Mouse (Mus musculus) midbrain, embryonic 12.5 days (tissue): ENCODE data around the gene Tmem206. TPM values are rescaled to one million over a fixed set of nuclear protein-coding genes. Genes with fewer than 3 reads are reported as not detected.
A peak's percentile ranks its signal among the peaks of the same experiment; 100 is the strongest.

Experiments used
- ATAC-seq: fragments of 200-750 bp; cut with Nextera tagmentation; 2 replicates; pipeline ENCODE4 v1.8.0; 2017; ENCODE audit warnings: low read depth, moderate TSS enrichment, moderate library complexity; ENCODE audit not compliant: low FRiP score
- H3K27ac ChIP-seq: fragments of 300-500 bp; sonication (generic); replicated peaks from 2 replicates; pipeline ENCODE4 v1.5.1; 2016; ENCODE audit warnings: mild to moderate bottlenecking
- H3K27me3 ChIP-seq: fragments of 300-500 bp; sonication (generic); 2 replicates; pipeline ENCODE4 v1.6.1; 2016; ENCODE audit warnings: mild to moderate bottlenecking
- H3K36me3 ChIP-seq: fragments of 300-500 bp; sonication (generic); 2 replicates; pipeline ENCODE4 v1.6.1; 2016
- H3K4me1 ChIP-seq: fragments of 300-500 bp; sonication (generic); 2 replicates; pipeline ENCODE4 v1.6.1; 2016
- H3K4me2 ChIP-seq: fragments of 300-500 bp; sonication (generic); replicated peaks from 2 replicates; pipeline ENCODE4 v1.6.1; 2016; ENCODE audit warnings: mild to moderate bottlenecking, moderate library complexity
- H3K4me3 ChIP-seq: fragments of 300-500 bp; sonication (generic); 2 replicates; pipeline ENCODE4 v1.5.1; 2016; ENCODE audit warnings: mild to moderate bottlenecking
- H3K9ac ChIP-seq: fragments of 300-500 bp; sonication (generic); replicated peaks from 2 replicates; pipeline ENCODE4 v1.6.1; 2016; ENCODE audit warnings: mild to moderate bottlenecking, moderate library complexity
- H3K9me3 ChIP-seq: fragments of 300-500 bp; sonication (generic); 2 replicates; pipeline ENCODE4 v1.6.1; 2016; ENCODE audit warnings: mild to moderate bottlenecking
- WGBS: fragments of 180-500 bp; shearing (Covaris S2); methylation state at CpG from one replicate; pipeline ENCODE4 v1.1.7; 2016; 5-methylcytosine and 5-hydroxymethylcytosine counted together
- polyA plus RNA-seq: library from polyadenylated mRNA; unstranded; fragments of >200 nt; fragmentation: Nextera tagmentation; extraction: Ambion mirVana; gene quantifications from 2 replicates; pipeline ENCODE4 v1.2.1, GENCODE M21; 2016

Tmem206 gene
- polyA plus RNA-seq, 1 experiment from 2014 or later = 39.6 TPM

DNA sequence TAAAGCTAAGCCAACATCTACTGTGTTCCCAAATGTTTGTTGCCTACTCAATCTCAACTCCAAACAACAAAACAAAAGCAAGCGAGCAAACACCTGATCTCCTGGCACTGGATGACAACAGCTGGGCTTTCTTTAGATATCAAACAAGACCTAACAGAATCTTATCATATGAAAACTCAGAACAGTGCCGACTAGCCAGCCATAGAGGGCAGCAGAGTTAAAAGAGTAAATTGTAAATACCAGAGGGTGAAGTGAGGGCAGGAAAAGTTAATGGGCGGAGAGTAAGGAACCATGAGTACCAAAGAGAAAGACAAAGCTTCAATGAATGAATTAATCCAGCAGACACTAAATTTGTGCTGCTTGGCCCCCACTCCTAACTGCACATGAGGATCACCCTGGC is 65.6 kb downstream of the Tmem206 start:
- no peak for ATAC-seq
- peaks cover 4% of the 10 kb centered on the region; the same call in 1 of the 2 replicates for H3K4me1 ChIP-seq
- 23% methylated on average over 3 of the region's 3 CpGs for WGBS

DNA sequence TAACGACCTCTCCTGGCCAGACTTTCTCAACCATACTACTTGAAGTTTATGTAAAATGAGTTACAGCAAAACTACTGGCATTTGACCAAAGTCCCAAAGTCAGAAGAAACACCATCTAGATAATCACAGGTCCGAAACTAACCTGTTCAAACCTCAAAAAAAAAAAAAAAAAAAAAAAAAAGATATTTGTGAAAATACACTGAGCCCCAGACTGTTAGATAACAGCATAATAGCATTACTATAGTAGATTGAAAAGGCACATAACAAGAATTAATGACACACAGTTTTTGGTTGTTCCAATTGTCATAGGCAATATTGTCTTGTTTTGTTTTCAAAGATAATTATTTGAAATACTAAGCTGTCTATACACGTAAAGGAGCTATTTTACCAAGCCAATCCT is 67.8 kb downstream of the Tmem206 start:
- Histone ChIP-seq H3K4me1 (peaks cover 4% of the 10 kb centered on the region; the same call in 1 of the 2 replicates), H3K9me3 (no peaks in the 10 kb centered on the region), H3K4me3 (no peak overlapping the region), H3K27me3 (peaks cover 8% of the 10 kb centered on the region), H3K36me3 (no peaks in the 10 kb centered on the region), H3K4me2 (no peak overlapping the region), H3K9ac (no peak overlapping the region), H3K27ac (no peak overlapping the region)
- ATAC-seq = no peak
- 85% methylated on average over 3 of the region's 3 CpGs for WGBS

More for the DNA sequence above, 65.6 kb downstream of the Tmem206 start:
- no peak overlapping the region for H3K27ac ChIP-seq
- peaks cover 8% of the 10 kb centered on the region for H3K27me3 ChIP-seq
- H3K9ac ChIP-seq = no peak overlapping the region
- H3K36me3 ChIP-seq = no peaks in the 10 kb centered on the region
- no peaks in the 10 kb centered on the region for H3K9me3 ChIP-seq
- H3K4me3 ChIP-seq = no peak overlapping the region
- no peak overlapping the region for H3K4me2 ChIP-seq

DNA sequence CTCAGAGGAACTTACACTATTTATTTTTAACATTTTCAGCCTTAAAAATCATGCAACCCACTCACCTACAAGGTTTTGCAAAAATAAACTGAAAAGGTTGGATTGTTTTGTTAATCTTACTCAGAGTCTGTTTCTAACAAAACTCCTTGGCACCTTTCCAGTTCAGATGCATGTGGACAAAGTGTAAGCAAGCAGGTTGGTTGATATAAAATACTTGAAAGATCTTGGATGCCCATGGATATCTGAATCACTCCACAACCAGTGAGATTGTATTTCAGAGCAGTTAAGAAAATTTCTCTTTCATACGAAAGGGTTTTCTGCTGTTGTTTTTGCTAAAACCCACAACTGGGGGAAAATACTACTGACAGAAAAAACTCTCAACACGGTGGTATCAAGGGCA is 68.4 kb downstream of the Tmem206 start:
- ATAC-seq = no peak
- Histone ChIP-seq H3K27me3 (peaks cover 8% of the 10 kb centered on the region), H3K27ac (no peak overlapping the region), H3K4me1 (peaks cover 4% of the 10 kb centered on the region; the same call in 1 of the 2 replicates), H3K9ac (no peak overlapping the region), H3K4me2 (no peak overlapping the region), H3K9me3 (no peaks in the 10 kb centered on the region), H3K4me3 (no peak overlapping the region), H3K36me3 (no peaks in the 10 kb centered on the region)
- WGBS = 71% methylated on average over 2 of the region's 2 CpGs

DNA sequence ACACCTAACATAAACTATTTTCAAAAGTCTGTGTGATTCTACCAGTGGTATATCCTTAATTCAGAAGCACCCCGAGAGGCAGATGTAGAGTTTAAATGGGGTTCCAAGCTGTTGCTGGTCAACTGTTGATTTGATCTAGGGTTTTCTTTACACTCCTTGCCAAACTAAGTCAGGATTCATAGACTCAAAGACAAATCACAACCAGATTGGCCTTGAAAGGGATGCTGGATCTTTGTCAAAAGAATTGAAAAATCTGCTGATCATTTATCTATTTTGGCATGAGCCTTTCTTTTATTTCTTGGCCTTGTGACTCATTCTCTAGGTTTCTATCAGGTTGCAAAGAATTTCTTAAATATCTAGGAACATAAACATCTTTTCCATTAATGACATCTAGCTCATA is 69.5 kb downstream of the Tmem206 start:
- peaks cover 4% of the 10 kb centered on the region; the same call in 1 of the 2 replicates for H3K4me1 ChIP-seq
- ATAC-seq = no peak
- no peak overlapping the region; the same call in 1 of the 2 replicates for H3K9ac ChIP-seq
- H3K4me2 ChIP-seq = peak overlapping the region; percentile 69
- H3K9me3 ChIP-seq = no peaks in the 10 kb centered on the region
- peak overlapping the region; percentile 80 for H3K4me3 ChIP-seq
- no peak overlapping the region for H3K27ac ChIP-seq
- no peaks in the 10 kb centered on the region for H3K36me3 ChIP-seq
- 51% methylated on average over 1 of the region's 1 CpGs for WGBS
- H3K27me3 ChIP-seq = peaks cover 8% of the 10 kb centered on the region

DNA sequence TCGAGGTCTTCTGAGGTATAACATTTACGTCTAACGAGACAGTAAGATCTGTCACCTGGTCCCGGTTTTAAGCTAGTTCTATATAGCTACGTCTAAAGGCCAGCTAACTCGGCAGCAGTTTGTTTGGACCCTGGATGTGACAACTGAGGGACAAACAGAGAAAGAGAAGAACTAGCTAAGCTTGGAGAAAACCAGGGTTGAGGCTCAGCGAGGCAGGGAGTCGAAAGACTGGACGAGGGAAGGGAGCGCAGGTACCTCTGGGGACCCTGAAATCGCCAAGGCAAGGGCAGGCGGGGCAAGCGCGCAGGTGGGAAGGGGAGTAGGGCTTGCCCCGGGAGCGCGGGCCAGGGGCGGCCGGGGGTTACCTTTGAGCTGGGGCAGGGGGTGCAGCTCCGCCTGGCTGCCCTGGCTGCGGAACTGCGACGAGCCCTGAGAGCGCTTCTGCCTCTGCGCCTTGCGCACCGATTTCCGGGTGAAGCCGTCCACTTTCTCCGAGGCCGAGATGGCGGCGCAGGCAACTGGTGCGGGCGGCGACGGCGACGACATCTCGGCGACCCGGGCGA is 70.2 kb downstream of the Tmem206 start:
- Histone ChIP-seq H3K4me1 (peaks cover 4% of the 10 kb centered on the region; the same call in 1 of the 2 replicates), H3K36me3 (no peaks in the 10 kb centered on the region), H3K27me3 (peaks cover 8% of the 10 kb centered on the region), H3K9me3 (no peaks in the 10 kb centered on the region), H3K4me2 (peak overlapping the region; percentile 69), H3K27ac (peak overlapping the region; percentile 78; the same call in 1 of the 2 replicates), H3K9ac (peak overlapping the region; percentile 83), H3K4me3 (peak overlapping the region; percentile 80)
- ATAC-seq = no peak
- under 1% methylated on average over 43 of the region's 43 CpGs for WGBS

DNA sequence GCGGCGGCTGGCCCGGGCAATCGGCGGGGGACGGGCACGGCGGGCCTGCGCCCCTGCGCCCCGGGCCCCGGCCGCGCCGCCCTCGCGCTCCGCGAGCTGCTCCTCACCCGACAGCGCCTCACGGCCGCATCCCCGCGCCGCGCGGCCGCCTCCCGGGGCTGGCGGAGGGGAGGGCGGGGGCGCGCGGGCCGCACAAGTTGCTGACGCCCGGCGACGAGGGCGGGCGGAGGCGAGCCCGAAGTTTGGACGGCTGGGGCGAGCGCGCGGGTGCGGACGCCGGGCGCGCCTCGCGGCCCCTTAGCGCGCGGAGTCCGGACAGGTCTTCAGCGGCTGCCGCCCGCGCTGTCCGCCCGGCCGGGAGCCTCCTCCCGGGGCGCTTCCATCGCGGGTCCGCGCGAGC is 70.7 kb downstream of the Tmem206 start:
- H3K27me3 ChIP-seq = peaks cover 8% of the 10 kb centered on the region
- peak; percentile 35 for ATAC-seq
- WGBS = under 1% methylated on average over 47 of the region's 74 CpGs

DNA sequence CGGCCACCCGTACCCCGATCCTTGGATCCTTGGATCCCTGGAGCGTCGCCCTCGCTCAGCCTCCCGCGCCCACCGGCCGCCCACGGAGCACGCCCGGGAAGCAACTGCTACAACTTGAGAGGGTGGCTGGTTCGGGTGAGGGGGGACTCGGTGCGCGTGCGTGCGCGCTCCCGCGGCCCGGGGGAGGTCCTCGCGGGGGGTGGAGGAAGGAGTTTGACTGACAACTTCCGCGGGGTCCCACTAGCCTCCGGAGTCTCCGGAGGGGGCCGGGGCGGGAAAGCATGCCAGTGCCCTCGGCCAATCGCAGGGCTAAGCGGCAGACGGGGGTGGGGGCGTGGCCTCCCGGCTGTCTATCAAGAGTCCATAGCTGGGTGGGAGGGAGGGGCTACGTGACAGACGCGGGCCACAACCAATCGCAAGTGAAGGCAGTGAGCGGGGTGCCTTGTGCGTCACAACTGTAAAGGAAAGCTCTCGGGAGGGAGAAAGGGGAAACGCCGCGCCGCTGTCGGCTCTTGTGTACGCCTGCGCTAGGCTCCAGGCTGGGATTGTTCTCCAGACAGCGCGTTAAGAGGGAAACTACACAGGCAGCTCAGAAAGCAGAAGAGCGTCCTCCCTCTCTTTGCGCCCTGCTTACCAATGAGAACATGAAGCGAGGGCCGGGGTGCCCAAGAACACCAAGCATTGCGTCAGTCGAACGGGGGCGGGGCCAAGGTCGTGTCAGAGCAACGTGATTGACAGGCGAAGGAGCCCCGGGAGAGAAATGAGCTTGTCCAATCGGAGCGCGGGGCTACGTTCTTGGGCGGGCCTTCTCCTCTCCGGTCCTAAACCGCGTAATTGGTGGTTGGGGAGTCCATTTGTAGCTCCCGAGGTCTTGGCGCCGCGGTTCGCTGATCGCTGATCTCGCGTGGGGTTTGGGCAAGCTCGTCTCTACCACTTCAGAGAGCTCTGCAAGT is 71.5 kb downstream of the Tmem206 start:
- H3K27me3 ChIP-seq = peaks cover 8% of the 10 kb centered on the region
- peaks cover 4% of the 10 kb centered on the region; the same call in 1 of the 2 replicates for H3K4me1 ChIP-seq
- peak overlapping the region; percentile 83 for H3K9ac ChIP-seq
- under 1% methylated on average over 82 of the region's 82 CpGs for WGBS
- H3K4me3 ChIP-seq = peak overlapping the region; percentile 80
- H3K36me3 ChIP-seq = no peaks in the 10 kb centered on the region
- peak; percentile 99 for ATAC-seq
- no peaks in the 10 kb centered on the region for H3K9me3 ChIP-seq
- peak overlapping the region; percentile 91 for H3K27ac ChIP-seq
- peak overlapping the region; percentile 69 for H3K4me2 ChIP-seq

More for the DNA sequence above, 70.7 kb downstream of the Tmem206 start:
- H3K9ac ChIP-seq = peak overlapping the region; percentile 83
- H3K36me3 ChIP-seq = no peaks in the 10 kb centered on the region
- peak overlapping the region; percentile 78 for H3K27ac ChIP-seq
- peaks cover 4% of the 10 kb centered on the region; the same call in 1 of the 2 replicates for H3K4me1 ChIP-seq
- H3K4me3 ChIP-seq = peak overlapping the region; percentile 80
- peak overlapping the region; percentile 69 for H3K4me2 ChIP-seq
- H3K9me3 ChIP-seq = no peaks in the 10 kb centered on the region

Other genes starting within 250 kb of the Tmem206 start
- gene Batf3, start 228.1 kb upstream of the Tmem206 start, polyA plus RNA-seq = 2.1 and 3.6 TPM in 2 replicates
- gene Fam71a, start 161.1 kb upstream of the Tmem206 start, polyA plus RNA-seq = not detected in 2 replicates
- 1.5 and 2.1 TPM in 2 replicates for gene Atf3, start 107.9 kb upstream of the Tmem206 start, polyA plus RNA-seq
- gene Nenf, start 7.7 kb upstream of the Tmem206 start, polyA plus RNA-seq = 77.4 and 77.6 TPM in 2 replicates
- gene Ppp2r5a, start 77.4 kb downstream of the Tmem206 start, polyA plus RNA-seq = 11.3 and 12.3 TPM in 2 replicates
- gene Dtl, start 249.6 kb downstream of the Tmem206 start, polyA plus RNA-seq = 59.1 and 60.7 TPM in 2 replicates
- gene Ints7, start 249.7 kb downstream of the Tmem206 start, polyA plus RNA-seq = 68.4 and 75.1 TPM in 2 replicates